Mouse (Mus musculus) cerebellum, postnatal 25 days (tissue): ENCODE measurements at regions not wholly inside any gene's neighbourhood (a gene's known extent, or its start where the extent isn't known, plus 50 kb on each side); places are given as distances from the start of the nearest gene placed in this dataset.

Source experiments
- DNase-seq, 2 experiments: peaks; one replicate each; pipeline ENCODE4 v3.0.0; 2021; ENCODE audit warnings: mixed read lengths in 2 of 2

GRCm38 (mm10) chr14:76188105-76188645, 77.5 kb downstream of the Nufip1 start:
- DNase-seq, result no peak

GRCm38 (mm10) chr14:76195324-76195723, 84.6 kb downstream of the Nufip1 start:
- no peak for DNase-seq

- no peak for DNase-seq
These were observed 86.7 kb downstream of the Nufip1 start for GRCm38 (mm10) chr14:76197357-76197756.

- no peak for DNase-seq
These were observed 87.7 kb downstream of the Nufip1 start for GRCm38 (mm10) chr14:76198406-76198805.

GRCm38 (mm10) chr14:76202595-76202994, 91.9 kb downstream of the Nufip1 start:
- no peak for DNase-seq

GRCm38 (mm10) chr14:76203135-76203534, 92.4 kb downstream of the Nufip1 start:
- no peak for DNase-seq

GRCm38 (mm10) chr14:76216446-76217177, 105.9 kb downstream of the Nufip1 start:
- no peak for DNase-seq

GRCm38 (mm10) chr14:76217178-76217500, 106.4 kb downstream of the Nufip1 start:
- DNase-seq, result no peak

GRCm38 (mm10) chr14:76217571-76218256, 107.0 kb downstream of the Nufip1 start:
- DNase-seq, result no peak

GRCm38 (mm10) chr14:76220952-76221351, 110.3 kb downstream of the Nufip1 start:
- DNase-seq, result no peak

- DNase-seq, result no peak
These were observed 111.1 kb downstream of the Nufip1 start for GRCm38 (mm10) chr14:76221617-76222319.

- no peak for DNase-seq
These were observed 111.6 kb downstream of the Nufip1 start for GRCm38 (mm10) chr14:76222320-76222626.

GRCm38 (mm10) chr14:76223036-76223650, 112.5 kb downstream of the Nufip1 start:
- DNase-seq, result no peak

- no peak for DNase-seq
These were observed 113.2 kb downstream of the Nufip1 start for GRCm38 (mm10) chr14:76223903-76224302.

GRCm38 (mm10) chr14:76225532-76225931, 114.8 kb downstream of the Nufip1 start:
- no peak for DNase-seq

GRCm38 (mm10) chr14:76226621-76227297, 116.1 kb downstream of the Nufip1 start:
- DNase-seq, result no peak

- DNase-seq, result no peak
These were observed 118.4 kb downstream of the Nufip1 start for GRCm38 (mm10) chr14:76228968-76229555.

- no peak for DNase-seq
These were observed 129.3 kb downstream of the Nufip1 start for GRCm38 (mm10) chr14:76239856-76240493.

GRCm38 (mm10) chr14:76243581-76244337, 133.1 kb downstream of the Nufip1 start:
- no peak for DNase-seq

GRCm38 (mm10) chr14:76244338-76245062, 133.8 kb downstream of the Nufip1 start:
- DNase-seq, result no peak
